Mouse (Mus musculus): ENCODE results near the gene Kcnmb3. TPM values are rescaled to one million over a fixed set of nuclear protein-coding genes. Genes with fewer than 3 reads are reported as not detected.
"Not testable (repeated sequence)": the region's sequence is repeated elsewhere in the genome, so short reads cannot be mapped to it uniquely, and the experiment has no call there.

The Kcnmb3 gene
- total and polyA plus RNA-seq, 3 experiments = not detected

DNA sequence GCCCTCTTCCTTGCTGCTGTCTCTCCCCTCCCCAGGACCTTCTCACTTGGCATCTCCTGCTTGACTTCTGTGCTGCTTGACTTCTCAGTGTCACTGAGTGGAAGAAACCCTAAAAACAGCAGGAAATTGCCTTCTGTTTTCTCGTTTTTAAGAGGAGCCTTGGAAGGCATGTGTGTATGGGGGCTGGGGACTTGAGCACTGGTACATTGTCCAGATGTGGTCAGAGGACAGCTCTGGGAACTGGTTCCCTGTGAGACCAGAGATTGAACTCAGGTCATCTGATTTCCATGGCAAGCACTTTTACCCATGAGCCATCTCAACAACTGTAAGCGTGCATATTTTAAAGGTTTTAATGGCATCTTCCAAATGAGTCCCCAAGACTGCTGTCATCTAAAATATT lies 58.0 kb downstream of the Kcnmb3 start:
- H3K4me1 ChIP-seq (ENCODE audit: control insufficient read depth in 1 of 2, insufficient read depth in 2 of 2, low read length in 2 of 2) = peaks cover 5 to 6% of the 10 kb centered on the region in 2 experiments
- H3K9ac ChIP-seq (ENCODE audit: control insufficient read depth, low read depth, low read length, poor library complexity, severe bottlenecking) = no peak overlapping the region
- H3K27me3 ChIP-seq (ENCODE audit: control insufficient read depth in 1 of 2, insufficient read depth in 2 of 2, low read length in 2 of 2) = no peaks in the 10 kb centered on the region
- peaks cover 7 to 11% of the 10 kb centered on the region in 2 experiments for H3K36me3 ChIP-seq (ENCODE audit: control insufficient read depth in 1 of 2, insufficient read depth in 2 of 2, low read length in 2 of 2)
- TF ChIP-seq BHLHE40 (IDR thresholded peaks at IDR 0.05; ENCODE audit: borderline replicate concordance, low read depth, low read length) = no peak
- no peak for TF ChIP-seq ZKSCAN1 (IDR thresholded peaks at IDR 0.05; ENCODE audit: low read depth, low read length)
- TF ChIP-seq UBTF (IDR thresholded peaks at IDR 0.05; ENCODE audit: borderline replicate concordance, insufficient read depth, low read depth, low read length) = no peak
- peaks cover 3% of the 10 kb centered on the region; the same call in 1 of the 2 replicates for H3K79me2 ChIP-seq (ENCODE audit: control insufficient read depth, insufficient read depth, low read length, poor library complexity)
- no peak for DNase-seq (ENCODE audit: low read depth, low spot score)
- H3K27ac ChIP-seq (ENCODE audit: control insufficient read depth, low read depth, low read length) = no peak overlapping the region
- H3K9me3 ChIP-seq (replicated peaks; ENCODE audit: insufficient read depth, low read length) = no peaks in the 10 kb centered on the region
- no peak overlapping the region for H3K4me3 ChIP-seq (ENCODE audit: control insufficient read depth in 1 of 2, insufficient read depth in 1 of 2, low read depth in 2 of 2, low read length in 2 of 2)

DNA sequence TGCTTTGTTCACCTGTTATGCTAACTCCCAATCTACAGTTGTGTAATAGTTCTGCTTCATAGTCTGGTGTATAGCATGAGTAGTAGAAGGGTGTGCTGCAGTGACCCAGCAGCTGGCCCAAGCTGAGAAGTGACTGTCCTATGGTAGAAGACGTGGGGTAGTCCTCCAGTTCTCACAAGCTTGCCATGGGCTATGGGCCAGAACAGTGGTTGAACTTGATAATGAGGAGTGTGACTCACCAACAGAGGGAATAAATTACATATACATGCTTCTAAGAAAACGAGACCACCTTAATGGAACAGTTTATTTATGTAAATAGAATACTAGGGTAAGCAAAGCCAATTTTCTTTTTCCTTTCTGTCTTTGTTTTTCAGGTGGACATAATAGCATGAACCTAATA lies 61.6 kb downstream of the Kcnmb3 start:
- no peaks in the 10 kb centered on the region for H3K9me3 ChIP-seq (replicated peaks; ENCODE audit: insufficient read depth, low read length)
- TF ChIP-seq MAX (IDR thresholded peaks at IDR 0.05; ENCODE audit: low read length) = 0 out of 2 replicates have a peak, but pooled peaks have one; percentile 25
- TF ChIP-seq RAD21 (IDR thresholded peaks at IDR 0.05; ENCODE audit: low read depth, low read length) = no peak
- no peak for TF ChIP-seq HCFC1 (IDR thresholded peaks at IDR 0.05; ENCODE audit: low read depth, low read length)
- peak; percentile 34 to 74; a peak in 3 of 4 replicates for TF ChIP-seq EP300 (IDR thresholded peaks at IDR 0.05; ENCODE audit: low read depth in 1 of 2, low read length in 2 of 2)
- TF ChIP-seq CHD2 (IDR thresholded peaks at IDR 0.05; ENCODE audit: low read length) = no peak
- TF ChIP-seq ETS1 (IDR thresholded peaks at IDR 0.05; ENCODE audit: low read depth, low read length) = peak; percentile 43; the same call in 1 of the 2 replicates
- TF ChIP-seq BHLHE40 (IDR thresholded peaks at IDR 0.05; ENCODE audit: borderline replicate concordance, low read depth, low read length) = 0 out of 2 replicates have a peak, but pooled peaks have one; percentile 13
- no peak for TF ChIP-seq ZKSCAN1 (IDR thresholded peaks at IDR 0.05; ENCODE audit: low read depth, low read length)
- TF ChIP-seq UBTF (IDR thresholded peaks at IDR 0.05; ENCODE audit: borderline replicate concordance, insufficient read depth, low read depth, low read length) = no peak
- peak; percentile 54; the same call in 1 of the 2 replicates for TF ChIP-seq JUND (IDR thresholded peaks at IDR 0.05; ENCODE audit: low read depth, low read length)
- no peak for TF ChIP-seq ZNF384 (IDR thresholded peaks at IDR 0.05; ENCODE audit: low read depth, low read length)
- 0 out of 2 replicates have a peak, but pooled peaks have one; percentile 26 for TF ChIP-seq TAL1 (IDR thresholded peaks at IDR 0.05; ENCODE audit: low read length)
- no peak for TF ChIP-seq SIN3A (IDR thresholded peaks at IDR 0.05; ENCODE audit: low read length)

DNA sequence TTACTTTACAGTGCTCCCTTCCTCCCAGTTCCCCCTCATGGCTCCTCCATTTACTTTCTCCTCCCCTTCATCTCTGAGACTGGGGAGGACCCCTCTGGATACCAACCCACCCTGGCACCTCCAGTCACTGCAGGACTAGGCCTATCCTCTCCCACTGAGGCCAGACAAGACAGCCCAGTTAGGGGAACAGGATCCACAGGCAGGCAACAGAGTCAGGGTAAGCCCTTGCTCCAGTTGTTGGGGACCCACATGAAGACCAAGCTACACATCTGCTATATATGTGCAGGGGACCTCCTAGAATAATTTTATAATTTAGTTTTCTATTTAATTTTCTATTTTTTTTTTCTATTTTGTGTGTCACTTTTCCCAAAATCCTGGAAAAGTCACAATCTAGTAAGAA lies 62.7 kb downstream of the Kcnmb3 start:
- not testable (repeated sequence) for H3K27ac ChIP-seq (ENCODE audit: control insufficient read depth, low read depth, low read length); H3K9ac ChIP-seq (ENCODE audit: control insufficient read depth, low read depth, low read length, poor library complexity, severe bottlenecking); DNase-seq (ENCODE audit: low read depth, low spot score); H3K9me3 ChIP-seq (replicated peaks; ENCODE audit: insufficient read depth, low read length); H3K79me2 ChIP-seq (ENCODE audit: control insufficient read depth, insufficient read depth, low read length, poor library complexity); H3K4me3 ChIP-seq (ENCODE audit: control insufficient read depth in 1 of 2, insufficient read depth in 1 of 2, low read depth in 2 of 2, low read length in 2 of 2); H3K4me1 ChIP-seq (ENCODE audit: control insufficient read depth in 1 of 2, insufficient read depth in 2 of 2, low read length in 2 of 2); H3K27me3 ChIP-seq (ENCODE audit: control insufficient read depth in 1 of 2, insufficient read depth in 2 of 2, low read length in 2 of 2)
- peaks cover 0 to 11% of the 10 kb centered on the region in 2 experiments; a peak in 2 of 4 replicates for H3K36me3 ChIP-seq (ENCODE audit: control insufficient read depth in 1 of 2, insufficient read depth in 2 of 2, low read length in 2 of 2)

More for the DNA sequence above, 61.6 kb downstream of the Kcnmb3 start:
- no peak overlapping the region for H3K27ac ChIP-seq (ENCODE audit: control insufficient read depth, low read depth, low read length)
- peaks cover 5 to 6% of the 10 kb centered on the region in 2 experiments for H3K4me1 ChIP-seq (ENCODE audit: control insufficient read depth in 1 of 2, insufficient read depth in 2 of 2, low read length in 2 of 2)
- no peak overlapping the region for H3K4me3 ChIP-seq (ENCODE audit: control insufficient read depth in 1 of 2, insufficient read depth in 1 of 2, low read depth in 2 of 2, low read length in 2 of 2)
- peaks cover 3% of the 10 kb centered on the region; the same call in 1 of the 2 replicates for H3K79me2 ChIP-seq (ENCODE audit: control insufficient read depth, insufficient read depth, low read length, poor library complexity)
- H3K36me3 ChIP-seq (ENCODE audit: control insufficient read depth in 1 of 2, insufficient read depth in 2 of 2, low read length in 2 of 2) = peaks cover 0 to 11% of the 10 kb centered on the region in 2 experiments; a peak in 2 of 4 replicates
- H3K9ac ChIP-seq (ENCODE audit: control insufficient read depth, low read depth, low read length, poor library complexity, severe bottlenecking) = no peak overlapping the region
- peak; percentile 85 for DNase-seq (ENCODE audit: low read depth, low spot score)
- H3K27me3 ChIP-seq (ENCODE audit: control insufficient read depth in 1 of 2, insufficient read depth in 2 of 2, low read length in 2 of 2) = no peaks in the 10 kb centered on the region

Measured in MEL (cell line).